Mouse (Mus musculus): Measurements from ENCODE around the gene Gjb2.

The Gjb2 gene

GRCm38 (mm10) chr14:57066053-57066452 lies 38.4 kb downstream of the Gjb2 start:
- DNase-seq (ENCODE audit: low read depth), result no peak

- DNase-seq (ENCODE audit: low read depth), result peak; percentile 75
Measured at GRCm38 (mm10) chr14:57060052-57060451, 44.5 kb downstream of the Gjb2 start.

GRCm38 (mm10) chr14:57057563-57058321 lies 46.8 kb downstream of the Gjb2 start, which contains the start of gene Gja3:
Gja3 (minus strand) TSS chr14:57058100.
- peak; percentile 21 for DNase-seq (ENCODE audit: low read depth)

GRCm38 (mm10) chr14:57057204-57057562 lies 47.3 kb downstream of the Gjb2 start:
- DNase-seq (ENCODE audit: low read depth), result no peak

GRCm38 (mm10) chr14:57052713-57053112 lies 51.8 kb downstream of the Gjb2 start:
- no peak for DNase-seq (ENCODE audit: low read depth)
